Mouse (Mus musculus) spleen, adult 2 months (tissue): Measurements from ENCODE around the gene Abca5.
"Not testable (repeated sequence)": the region's sequence is repeated elsewhere in the genome, so short reads cannot be mapped to it uniquely, and the experiment has no call there.

Experiments
- CTCF ChIP-seq: fragments of 200-500 bp; IDR thresholded peaks from 2 replicates; pipeline ENCODE4 v1.5.1; 2011; ENCODE audit warnings: mild to moderate bottlenecking, inconsistent platforms; ENCODE audit not compliant: insufficient read depth, insufficient read length, insufficient replicate concordance; ENCODE audit errors: extremely low read depth
- POLR2A ChIP-seq: fragments of 200-500 bp; IDR thresholded peaks from 2 replicates; pipeline ENCODE4 v1.6.1; 2011; ENCODE audit warnings: low read depth, low read length, inconsistent platforms

- not testable (repeated sequence) for TF ChIP-seq CTCF, POLR2A
These were observed 17.6 kb upstream of the Abca5 start for GRCm38 (mm10) chr11:110355131-110355530.
